Mouse (Mus musculus) embryonic facial prominence, embryonic 14.5 days (tissue): ENCODE data around the gene Slc25a39. TPM values are rescaled to one million over a fixed set of nuclear protein-coding genes. Genes with fewer than 3 reads are reported as not detected.

ENCODE experiments used
- ATAC-seq: fragments of 200-750 bp; cut with Nextera tagmentation; 2 replicates; pipeline ENCODE4 v1.8.0; 2017; ENCODE audit warnings: low read depth, moderate number of reproducible peaks, moderate TSS enrichment
- DNase-seq: peaks from one replicate; pipeline ENCODE4 v3.0.0-alpha.2; 2015; ENCODE audit warnings: low spot score
- H3K27ac ChIP-seq: fragments of 300-500 bp; sonication (generic); replicated peaks from 2 replicates; pipeline ENCODE4 v1.5.1; 2014; ENCODE audit warnings: low read depth, mild to moderate bottlenecking, low read length, moderate library complexity
- H3K27me3 ChIP-seq: fragments of 300-500 bp; sonication (generic); replicated peaks from 2 replicates; pipeline ENCODE4 v1.6.1; 2014; ENCODE audit warnings: low read length; ENCODE audit not compliant: control insufficient read depth, insufficient read depth
- H3K36me3 ChIP-seq: fragments of 300-500 bp; sonication (generic); 2 replicates; pipeline ENCODE4 v1.6.1; 2014; ENCODE audit warnings: low read length, mixed read lengths; ENCODE audit not compliant: control insufficient read depth, insufficient read depth
- H3K4me1 ChIP-seq: fragments of 300-500 bp; sonication (generic); 2 replicates; pipeline ENCODE4 v1.6.1; 2014; ENCODE audit warnings: antibody characterized with exemption, low read length; ENCODE audit not compliant: control insufficient read depth, insufficient read depth
- H3K4me2 ChIP-seq: fragments of 300-500 bp; sonication (generic); 2 replicates; pipeline ENCODE4 v1.6.1; 2014; ENCODE audit warnings: low read depth, mild to moderate bottlenecking, low read length, moderate library complexity, mixed read lengths
- H3K4me3 ChIP-seq: fragments of 300-500 bp; sonication (generic); 2 replicates; pipeline ENCODE4 v1.5.1; 2014; ENCODE audit warnings: low read depth, mild to moderate bottlenecking, low read length
- H3K9ac ChIP-seq: fragments of 300-500 bp; sonication (generic); 2 replicates; pipeline ENCODE4 v1.6.1; 2014; ENCODE audit warnings: low read depth, mild to moderate bottlenecking, low read length, moderate library complexity, mixed read lengths
- H3K9me3 ChIP-seq: fragments of 300-500 bp; sonication (generic); 2 replicates; pipeline ENCODE4 v1.6.1; 2016; ENCODE audit warnings: low read length; ENCODE audit not compliant: control insufficient read depth
- WGBS: fragments of 180-500 bp; shearing (Covaris S2); extraction: QIAGEN DNeasy Blood & Tissue Kit; methylation state at CpG from one replicate; pipeline ENCODE4 v1.1.7; 2014; 5-methylcytosine and 5-hydroxymethylcytosine counted together
- polyA plus RNA-seq: library from polyadenylated mRNA; unstranded; fragments of >200 nt; fragmentation: Nextera tagmentation; extraction: Ambion mirVana; gene quantifications from 2 replicates; pipeline ENCODE4 v1.2.1, GENCODE M21; 2014

Gene Slc25a39
- polyA plus RNA-seq, 1 experiment from 2014 or later = 190 TPM

GRCm38 (mm10) chr11:102405544-102406285, 2.0 kb downstream of the Slc25a39 start:
- no peaks in the 10 kb centered on the region for H3K9me3 ChIP-seq
- H3K9ac ChIP-seq = 0 out of 2 replicates have a peak overlapping the region, but pooled peaks have one; percentile 89
- ATAC-seq (no peak), DNase-seq (no peak)
- H3K4me1 ChIP-seq = peaks cover 12% of the 10 kb centered on the region
- WGBS = 84% methylated on average over 11 of the region's 11 CpGs
- H3K36me3 ChIP-seq = peaks cover 28% of the 10 kb centered on the region
- no peak overlapping the region for H3K27ac ChIP-seq
- peak overlapping the region; percentile 98 for H3K4me2 ChIP-seq
- peak overlapping the region; percentile 82 for H3K4me3 ChIP-seq
- H3K27me3 ChIP-seq = peaks cover 2% of the 10 kb centered on the region

- Histone ChIP-seq H3K4me2 (no peak overlapping the region), H3K27me3 (peaks cover 15% of the 10 kb centered on the region), H3K4me3 (no peak overlapping the region), H3K27ac (no peak overlapping the region), H3K36me3 (peaks cover 28% of the 10 kb centered on the region), H3K9me3 (no peaks in the 10 kb centered on the region), H3K9ac (no peak overlapping the region), H3K4me1 (peaks cover 18% of the 10 kb centered on the region)
- ATAC-seq (no peak), DNase-seq (no peak)
- WGBS = 79% methylated on average over 18 of the region's 18 CpGs
Observed at GRCm38 (mm10) chr11:102404161-102405010, 3.4 kb downstream of the Slc25a39 start.

- WGBS = 93% methylated on average over 11 of the region's 11 CpGs
- no peak overlapping the region for H3K4me3 ChIP-seq
- no peak for ATAC-seq
- no peak for DNase-seq
- no peak overlapping the region for H3K27ac ChIP-seq
- peaks cover 20% of the 10 kb centered on the region for H3K4me1 ChIP-seq
- no peak overlapping the region for H3K4me2 ChIP-seq
- peaks cover 28% of the 10 kb centered on the region for H3K36me3 ChIP-seq
- H3K9me3 ChIP-seq = no peaks in the 10 kb centered on the region
- peaks cover 22% of the 10 kb centered on the region for H3K27me3 ChIP-seq
- no peak overlapping the region for H3K9ac ChIP-seq
Observed at GRCm38 (mm10) chr11:102403657-102404056, 4.1 kb downstream of the Slc25a39 start.

- Histone ChIP-seq H3K27ac (no peak overlapping the region), H3K4me2 (no peak overlapping the region), H3K27me3 (peaks cover 30% of the 10 kb centered on the region), H3K9ac (no peak overlapping the region), H3K4me3 (no peak overlapping the region), H3K36me3 (peaks cover 28% of the 10 kb centered on the region), H3K9me3 (no peaks in the 10 kb centered on the region), H3K4me1 (peaks cover 20% of the 10 kb centered on the region)
- DNase-seq (no peak), ATAC-seq (no peak)
- 51% methylated on average over 11 of the region's 12 CpGs for whole genome bisulfite sequencing
Observed at GRCm38 (mm10) chr11:102401898-102402500, 5.7 kb downstream of the Slc25a39 start.

- Histone ChIP-seq H3K36me3 (peaks cover 28% of the 10 kb centered on the region), H3K4me3 (no peak overlapping the region), H3K9me3 (no peaks in the 10 kb centered on the region), H3K4me2 (no peak overlapping the region), H3K4me1 (peaks cover 11% of the 10 kb centered on the region), H3K27ac (no peak overlapping the region), H3K9ac (no peak overlapping the region), H3K27me3 (peaks cover 35% of the 10 kb centered on the region)
- 33% methylated on average over 12 of the region's 12 CpGs for WGBS
- ATAC-seq = no peak
- no peak for DNase-seq
Observed at GRCm38 (mm10) chr11:102400513-102401084, 7.1 kb downstream of the Slc25a39 start.

- Histone ChIP-seq H3K4me2 (peak overlapping the region; percentile 62), H3K27ac (no peak overlapping the region), H3K9me3 (no peaks in the 10 kb centered on the region), H3K4me1 (peaks cover 8% of the 10 kb centered on the region), H3K27me3 (peaks cover 39% of the 10 kb centered on the region), H3K9ac (peak overlapping the region; percentile 42), H3K36me3 (peaks cover 26% of the 10 kb centered on the region), H3K4me3 (peak overlapping the region; percentile 37)
- DNase-seq (peak; percentile 62), ATAC-seq (no peak)
- WGBS = 2% methylated on average over 26 of the region's 34 CpGs
Observed at GRCm38 (mm10) chr11:102399610-102400072, 8.1 kb downstream of the Slc25a39 start.

GRCm38 (mm10) chr11:102399107-102399506, 8.6 kb downstream of the Slc25a39 start:
- H3K4me3 ChIP-seq = peak overlapping the region; percentile 37
- peaks cover 39% of the 10 kb centered on the region for H3K27me3 ChIP-seq
- WGBS = 12% methylated on average over 9 of the region's 15 CpGs

More at GRCm38 (mm10) chr11:102399107-102399506, 8.6 kb downstream of the Slc25a39 start:
- DNase-seq (no peak), ATAC-seq (no peak)
- Histone ChIP-seq H3K27ac (no peak overlapping the region), H3K4me1 (peaks cover 10% of the 10 kb centered on the region), H3K9me3 (no peaks in the 10 kb centered on the region), H3K9ac (no peak overlapping the region; the same call in 1 of the 2 replicates), H3K4me2 (peak overlapping the region; percentile 62), H3K36me3 (peaks cover 21% of the 10 kb centered on the region)
